Mouse (Mus musculus) ES-E14 (cell line): ENCODE data around the gene Sult1a1. TPM values are rescaled to one million over a fixed set of nuclear protein-coding genes. Genes with fewer than 3 reads are reported as not detected.

ENCODE experiments used
- DNase-seq: peaks from one replicate; pipeline ENCODE4 v3.0.0-alpha.2; 2013; ENCODE audit warnings: low read depth, low spot score
- H3K27ac ChIP-seq: 2 replicates; pipeline ENCODE4 v1.5.1; 2012; ENCODE audit warnings: low read depth, mild to moderate bottlenecking, low read length, moderate library complexity, mixed read lengths; ENCODE audit not compliant: poor library complexity, insufficient read depth, severe bottlenecking
- H3K36me3 ChIP-seq: 2 replicates; pipeline ENCODE4 v1.6.1; 2012; ENCODE audit warnings: mild to moderate bottlenecking, low read length, moderate library complexity, mixed read lengths; ENCODE audit not compliant: control insufficient read depth, poor library complexity, insufficient read depth, severe bottlenecking
- H3K4me1 ChIP-seq, 2 experiments: fragments of 150-350 bp in 1 of 2; sonication (generic) in 1 of 2; 2 replicates each; pipeline ENCODE4 v1.6.1; 2012; ENCODE audit warnings: low read length in 2 of 2, mild to moderate bottlenecking in 1 of 2, mixed read lengths in 1 of 2; ENCODE audit not compliant: control insufficient read depth in 2 of 2, insufficient read depth in 2 of 2, poor library complexity in 1 of 2
- H3K4me3 ChIP-seq, 2 experiments: fragments of 150-350 bp in 1 of 2; sonication (generic) in 1 of 2; 2 replicates each; pipeline ENCODE4 v1.5.1; 2012; ENCODE audit warnings: low read length in 2 of 2, low read depth in 1 of 2, mild to moderate bottlenecking in 1 of 2, mixed read lengths in 1 of 2; ENCODE audit not compliant: insufficient read depth in 1 of 2, poor library complexity in 1 of 2, severe bottlenecking in 1 of 2
- H3K9ac ChIP-seq: 2 replicates; pipeline ENCODE4 v1.6.1; 2012; ENCODE audit warnings: low read depth, mild to moderate bottlenecking, low read length, mixed read lengths; ENCODE audit not compliant: poor library complexity, insufficient read depth, severe bottlenecking
- H3K9me3 ChIP-seq: fragments of 150-350 bp; sonication (generic); 2 replicates; pipeline ENCODE4 v1.6.1; 2012; ENCODE audit warnings: low read depth, mild to moderate bottlenecking, low read length; ENCODE audit not compliant: control insufficient read depth, insufficient read depth
- CHD2 ChIP-seq: IDR thresholded peaks from 2 replicates; pipeline ENCODE4 v1.6.1; 2014; ENCODE audit warnings: mild to moderate bottlenecking, low read depth, low read length, inconsistent platforms
- HCFC1 ChIP-seq: IDR thresholded peaks from 2 replicates; pipeline ENCODE4 v1.6.1; 2012; ENCODE audit warnings: low read length, inconsistent platforms, borderline replicate concordance; ENCODE audit not compliant: insufficient read depth
- MAFK ChIP-seq: IDR thresholded peaks from 2 replicates; pipeline ENCODE4 v1.6.1; 2014; ENCODE audit warnings: mild to moderate bottlenecking, low read depth, low read length, inconsistent platforms; ENCODE audit not compliant: insufficient read depth
- ZC3H11A ChIP-seq: IDR thresholded peaks from 2 replicates; pipeline ENCODE4 v1.6.1; 2012; ENCODE audit warnings: low read depth, mild to moderate bottlenecking, inconsistent platforms, low read length, borderline replicate concordance
- ZNF384 ChIP-seq: IDR thresholded peaks from 2 replicates; pipeline ENCODE4 v1.6.1; 2012; ENCODE audit warnings: low read depth, low read length, inconsistent platforms
- in situ Hi-C, 2 experiments: fragments of 600-800 bp; cut with MboI; formaldehyde crosslinking; loops; one replicate each; pipeline ENCODE4 v1.15.1; 2025; ENCODE audit warnings: low sequenced_read_pairs in 2 of 2, inconsistent platforms in 1 of 2; ENCODE audit not compliant: unreplicated experiment in 2 of 2
- total RNA-seq: library from RNA; depleted of rRNA; stranded (reverse); fragments of 300-350 nt; gene quantifications from 2 replicates; pipeline ENCODE4 v1.2.3, GENCODE M21; 2012

The Sult1a1 gene
- total RNA-seq, 1 experiment: 0.22 TPM

GRCm38 (mm10) chr7:126707442-126708174, 31.4 kb upstream of the Sult1a1 start, which contains the start of gene Coro1a:
Gene Coro1a (minus strand): TSS chr7:126707787.
- peaks cover 0 to 3% of the 10 kb centered on the region in 2 experiments; a peak in 1 of 4 replicates for H3K4me1 ChIP-seq
- TF ChIP-seq ZC3H11A: no peak
- TF ChIP-seq HCFC1: no peak
- no peak for TF ChIP-seq MAFK
- TF ChIP-seq CHD2: no peak
- TF ChIP-seq ZNF384: no peak
- H3K4me3 ChIP-seq: no peak within 1 kb of the TSS
- DNase-seq: no peak
- no peaks in the 10 kb centered on the region for H3K36me3 ChIP-seq
- H3K27ac ChIP-seq: no peak within 1 kb of the TSS
- H3K9me3 ChIP-seq: no peaks in the 10 kb centered on the region
- no peak within 1 kb of the TSS for H3K9ac ChIP-seq
- in situ Hi-C loops: no loop called here

GRCm38 (mm10) chr7:126704121-126704980, 28.1 kb upstream of the Sult1a1 start:
- in situ Hi-C loops: no loop called here
- no peak overlapping the region for H3K27ac ChIP-seq
- DNase-seq: no peak
- H3K9ac ChIP-seq: peak overlapping the region; percentile 32; the same call in 1 of the 2 replicates
- TF ChIP-seq ZC3H11A: no peak
- TF ChIP-seq CHD2: no peak
- no peak for TF ChIP-seq MAFK
- no peak for TF ChIP-seq HCFC1
- no peak for TF ChIP-seq ZNF384
- H3K36me3 ChIP-seq: peaks cover 5% of the 10 kb centered on the region
- H3K4me3 ChIP-seq: peak overlapping the region; percentile 61 to 75
- no peaks in the 10 kb centered on the region for H3K9me3 ChIP-seq
- H3K4me1 ChIP-seq: peaks cover 3 to 10% of the 10 kb centered on the region in 2 experiments; a peak in 1 of 4 replicates

GRCm38 (mm10) chr7:126703757-126704077, 27.5 kb upstream of the Sult1a1 start:
- Histone ChIP-seq H3K36me3 (peaks cover 9% of the 10 kb centered on the region), H3K9ac (no peak overlapping the region), H3K9me3 (no peaks in the 10 kb centered on the region), H3K4me3 (no peak overlapping the region), H3K27ac (no peak overlapping the region), H3K4me1 (peaks cover 3 to 10% of the 10 kb centered on the region in 2 experiments; a peak in 1 of 4 replicates)
- no peak for DNase-seq
- TF ChIP-seq ZC3H11A (no peak), ZNF384 (no peak), MAFK (no peak), CHD2 (no peak), HCFC1 (no peak)
- in situ Hi-C loops: no loop called here

- no peak for TF ChIP-seq HCFC1
- TF ChIP-seq ZNF384: no peak
- TF ChIP-seq ZC3H11A: no peak
- no peak for TF ChIP-seq CHD2
- no peak for TF ChIP-seq MAFK
- Histone ChIP-seq H3K4me1 (peaks cover 3 to 10% of the 10 kb centered on the region in 2 experiments; a peak in 1 of 4 replicates), H3K4me3 (no peak overlapping the region), H3K36me3 (peaks cover 9% of the 10 kb centered on the region), H3K9me3 (no peaks in the 10 kb centered on the region), H3K9ac (no peak overlapping the region), H3K27ac (no peak overlapping the region)
- in situ Hi-C loops: no loop called here
- no peak for DNase-seq
Observed at GRCm38 (mm10) chr7:126702861-126703756, 26.9 kb upstream of the Sult1a1 start.
